Mouse (Mus musculus): ENCODE data around the gene Trhr2.

Trhr2 gene

GRCm38 (mm10) chr8:122355642-122356606 is 4.6 kb downstream of the Trhr2 start:
- no peak for DNase-seq (ENCODE audit: low spot score)

- DNase-seq (ENCODE audit: low spot score) = no peak
Measured at GRCm38 (mm10) chr8:122354157-122354556, 6.4 kb downstream of the Trhr2 start.

- DNase-seq (ENCODE audit: low spot score) = no peak
Measured at GRCm38 (mm10) chr8:122350309-122351089, 10.0 kb downstream of the Trhr2 start.

- DNase-seq (ENCODE audit: low spot score) = no peak
Measured at GRCm38 (mm10) chr8:122349357-122350297, 10.9 kb downstream of the Trhr2 start.

- DNase-seq (ENCODE audit: low spot score) = no peak
Measured at GRCm38 (mm10) chr8:122347811-122348552, 12.6 kb downstream of the Trhr2 start.

- no peak for DNase-seq (ENCODE audit: low spot score)
Measured at GRCm38 (mm10) chr8:122345181-122346095, 15.1 kb downstream of the Trhr2 start.

GRCm38 (mm10) chr8:122344219-122344618 is 16.3 kb downstream of the Trhr2 start:
- no peak for DNase-seq (ENCODE audit: low spot score)

- no peak for DNase-seq (ENCODE audit: low spot score)
Measured at GRCm38 (mm10) chr8:122343758-122344157, 16.8 kb downstream of the Trhr2 start.

GRCm38 (mm10) chr8:122343341-122343740 is 17.2 kb downstream of the Trhr2 start:
- no peak for DNase-seq (ENCODE audit: low spot score)

GRCm38 (mm10) chr8:122342806-122343209 is 17.7 kb downstream of the Trhr2 start:
- no peak for DNase-seq (ENCODE audit: low spot score)

GRCm38 (mm10) chr8:122342362-122342761 is 18.2 kb downstream of the Trhr2 start:
- no peak for DNase-seq (ENCODE audit: low spot score)

- DNase-seq (ENCODE audit: low spot score) = no peak
Measured at GRCm38 (mm10) chr8:122341790-122342189, 18.8 kb downstream of the Trhr2 start.

GRCm38 (mm10) chr8:122340761-122341160 is 19.8 kb downstream of the Trhr2 start:
- no peak for DNase-seq (ENCODE audit: low spot score)

GRCm38 (mm10) chr8:122338852-122339251 is 21.7 kb downstream of the Trhr2 start:
- no peak for DNase-seq (ENCODE audit: low spot score)

- no peak for DNase-seq (ENCODE audit: low spot score)
Measured at GRCm38 (mm10) chr8:122336251-122336910, 24.2 kb downstream of the Trhr2 start.

- no peak for DNase-seq (ENCODE audit: low spot score)
Measured at GRCm38 (mm10) chr8:122335638-122336250, 24.8 kb downstream of the Trhr2 start.

GRCm38 (mm10) chr8:122334791-122335490 is 25.6 kb downstream of the Trhr2 start:
- no peak for DNase-seq (ENCODE audit: low spot score)

GRCm38 (mm10) chr8:122333531-122333930 is 27.0 kb downstream of the Trhr2 start:
- no peak for DNase-seq (ENCODE audit: low spot score)
